Mouse (Mus musculus): ENCODE results near the gene Mylk4. TPM values are rescaled to one million over a fixed set of nuclear protein-coding genes. Genes with fewer than 3 reads are reported as not detected.

Mylk4 gene
- polyA plus RNA-seq, 1 experiment from 2014 or later = 0.16 TPM

- no peak for ATAC-seq (replicated peaks; ENCODE audit: insufficient number of reproducible peaks, low FRiP score, low TSS enrichment)
- H3K27me3 ChIP-seq (ENCODE audit: control insufficient read depth, insufficient read depth, low read length) = peaks cover 19% of the 10 kb centered on the region
- H3K9ac ChIP-seq (ENCODE audit: low read depth, low read length) = no peak overlapping the region
- no peak overlapping the region for H3K4me3 ChIP-seq (ENCODE audit: low read depth, low read length)
- H3K4me1 ChIP-seq (ENCODE audit: control insufficient read depth, insufficient read depth, low read length) = peaks cover 7% of the 10 kb centered on the region
- H3K27ac ChIP-seq (ENCODE audit: low read depth, low read length) = no peak overlapping the region
- H3K36me3 ChIP-seq (ENCODE audit: control insufficient read depth, insufficient read depth, low read length) = no peaks in the 10 kb centered on the region
- H3K9me3 ChIP-seq (replicated peaks; ENCODE audit: control insufficient read depth, low read length) = no peaks in the 10 kb centered on the region
- H3K4me2 ChIP-seq = no peak overlapping the region
- WGBS (ENCODE audit: insufficient replicate concordance) = 71% methylated on average over 3 of the region's 3 CpGs
Observed at GRCm38 (mm10) chr13:32662041-32662440, 121.7 kb downstream of the Mylk4 start.

- ATAC-seq (replicated peaks; ENCODE audit: insufficient number of reproducible peaks, low FRiP score, low TSS enrichment) = no peak
- peaks cover 3% of the 10 kb centered on the region; the same call in 1 of the 2 replicates for H3K27me3 ChIP-seq (ENCODE audit: control insufficient read depth, insufficient read depth, low read length)
- no peaks in the 10 kb centered on the region for H3K36me3 ChIP-seq (ENCODE audit: control insufficient read depth, insufficient read depth, low read length)
- no peak overlapping the region for H3K4me2 ChIP-seq
- peaks cover 7% of the 10 kb centered on the region for H3K4me1 ChIP-seq (ENCODE audit: control insufficient read depth, insufficient read depth, low read length)
- peak overlapping the region; percentile 17; the same call in 1 of the 2 replicates for H3K27ac ChIP-seq (ENCODE audit: low read depth, low read length)
- no peak overlapping the region for H3K4me3 ChIP-seq (ENCODE audit: low read depth, low read length)
- no peaks in the 10 kb centered on the region for H3K9me3 ChIP-seq (replicated peaks; ENCODE audit: control insufficient read depth, low read length)
- H3K9ac ChIP-seq (ENCODE audit: low read depth, low read length) = no peak overlapping the region
- 27% methylated on average over 4 of the region's 4 CpGs for WGBS (ENCODE audit: insufficient replicate concordance)
Observed at GRCm38 (mm10) chr13:32660294-32660693, 123.5 kb downstream of the Mylk4 start.

GRCm38 (mm10) chr13:32659271-32659670 lies 124.5 kb downstream of the Mylk4 start:
- Histone ChIP-seq H3K4me2 (no peak overlapping the region), H3K9ac (ENCODE audit: low read depth, low read length) (no peak overlapping the region), H3K36me3 (ENCODE audit: control insufficient read depth, insufficient read depth, low read length) (no peaks in the 10 kb centered on the region), H3K9me3 (replicated peaks; ENCODE audit: control insufficient read depth, low read length) (no peaks in the 10 kb centered on the region), H3K4me3 (ENCODE audit: low read depth, low read length) (no peak overlapping the region), H3K27me3 (ENCODE audit: control insufficient read depth, insufficient read depth, low read length) (no peaks in the 10 kb centered on the region), H3K27ac (ENCODE audit: low read depth, low read length) (no peak overlapping the region), H3K4me1 (ENCODE audit: control insufficient read depth, insufficient read depth, low read length) (peaks cover 3% of the 10 kb centered on the region)
- ATAC-seq (replicated peaks; ENCODE audit: insufficient number of reproducible peaks, low FRiP score, low TSS enrichment) = no peak
- WGBS (ENCODE audit: insufficient replicate concordance) = 89% methylated on average over 5 of the region's 5 CpGs

- ATAC-seq (replicated peaks; ENCODE audit: insufficient number of reproducible peaks, low FRiP score, low TSS enrichment) = no peak
- no peak overlapping the region for H3K27ac ChIP-seq (ENCODE audit: low read depth, low read length)
- no peaks in the 10 kb centered on the region; the same call in 1 of the 2 replicates for H3K4me1 ChIP-seq (ENCODE audit: control insufficient read depth, insufficient read depth, low read length)
- H3K9me3 ChIP-seq (replicated peaks; ENCODE audit: control insufficient read depth, low read length) = no peaks in the 10 kb centered on the region
- no peaks in the 10 kb centered on the region for H3K36me3 ChIP-seq (ENCODE audit: control insufficient read depth, insufficient read depth, low read length)
- no peak overlapping the region for H3K4me3 ChIP-seq (ENCODE audit: low read depth, low read length)
- WGBS (ENCODE audit: insufficient replicate concordance) = 91% methylated on average over 2 of the region's 2 CpGs
- no peak overlapping the region for H3K4me2 ChIP-seq
- H3K9ac ChIP-seq (ENCODE audit: low read depth, low read length) = no peak overlapping the region
- H3K27me3 ChIP-seq (ENCODE audit: control insufficient read depth, insufficient read depth, low read length) = no peaks in the 10 kb centered on the region
Observed at GRCm38 (mm10) chr13:32657583-32657982, 126.2 kb downstream of the Mylk4 start.

Other genes with a start within 250 kb of the Mylk4 start
- 14.2 and 14.6 TPM in 2 replicates for gene Wrnip1, start 18.1 kb upstream of the Mylk4 start, polyA plus RNA-seq (2014; fragmentation: Nextera tagmentation; extraction: Ambion mirVana)
- not detected in 2 replicates for gene D930007J09Rik, start 18.9 kb upstream of the Mylk4 start, polyA plus RNA-seq (2014; fragmentation: Nextera tagmentation; extraction: Ambion mirVana)
- gene Serpinb1a, start 67.2 kb upstream of the Mylk4 start, polyA plus RNA-seq (2014; fragmentation: Nextera tagmentation; extraction: Ambion mirVana) = 3.5 and 5.8 TPM in 2 replicates
- 0.16 and 0.31 TPM in 2 replicates for gene Serpinb1c, start 114.3 kb upstream of the Mylk4 start, polyA plus RNA-seq (2014; fragmentation: Nextera tagmentation; extraction: Ambion mirVana)
- gene Serpinb6b, start 181.3 kb upstream of the Mylk4 start, polyA plus RNA-seq (2014; fragmentation: Nextera tagmentation; extraction: Ambion mirVana) = 15.7 and 19.3 TPM in 2 replicates
- gene Serpinb9, start 219.3 kb upstream of the Mylk4 start, polyA plus RNA-seq (2014; fragmentation: Nextera tagmentation; extraction: Ambion mirVana) = 5.8 and 7.9 TPM in 2 replicates
- gene Serpinb9b, start 243.5 kb upstream of the Mylk4 start, polyA plus RNA-seq (2014; fragmentation: Nextera tagmentation; extraction: Ambion mirVana) = 0.72 and 0.96 TPM in 2 replicates